Mouse (Mus musculus): Measurements from ENCODE around the gene Plcd1. TPM values are rescaled to one million over a fixed set of nuclear protein-coding genes. Genes with fewer than 3 reads are reported as not detected.

Plcd1 gene
- total RNA-seq, 2 experiments from 2014 or later = 12.5 to 17.1 TPM

DNA sequence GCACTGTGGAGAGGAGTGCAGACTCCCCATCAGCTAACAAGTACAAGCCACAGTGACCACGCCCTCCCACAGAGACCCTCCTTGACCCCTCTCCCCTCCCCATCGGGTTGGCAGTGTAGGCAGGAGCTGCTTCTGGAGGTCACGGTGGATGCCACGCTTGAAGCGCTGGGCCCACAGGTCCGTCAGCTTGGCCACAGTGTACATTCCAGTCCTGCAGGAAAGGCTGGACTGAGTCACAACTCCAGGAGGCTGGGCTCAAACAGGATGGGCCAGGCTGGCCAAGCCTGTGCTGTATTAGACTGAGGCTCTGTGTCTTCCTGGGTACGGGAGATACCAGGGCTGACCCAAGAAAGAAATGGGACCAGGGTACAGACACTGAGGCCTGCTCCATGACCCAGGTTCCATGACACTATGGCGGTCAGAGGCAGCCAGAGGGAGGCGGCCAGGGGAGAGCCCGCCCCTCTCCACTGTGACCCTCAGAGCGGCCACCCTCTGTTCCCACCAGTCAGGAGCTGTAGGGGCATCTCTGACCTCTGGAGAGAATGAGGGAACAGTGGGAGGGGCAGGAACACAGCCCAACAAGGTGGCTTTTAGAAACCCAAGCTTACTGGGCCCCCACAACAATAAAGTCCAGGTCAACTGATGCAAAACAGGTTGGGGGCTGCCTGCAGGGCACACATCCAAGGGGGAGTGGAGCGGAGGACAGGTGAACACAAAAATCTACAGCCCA, 1.6 kb downstream of the Plcd1 start:
- no peak for DNase-seq

DNA sequence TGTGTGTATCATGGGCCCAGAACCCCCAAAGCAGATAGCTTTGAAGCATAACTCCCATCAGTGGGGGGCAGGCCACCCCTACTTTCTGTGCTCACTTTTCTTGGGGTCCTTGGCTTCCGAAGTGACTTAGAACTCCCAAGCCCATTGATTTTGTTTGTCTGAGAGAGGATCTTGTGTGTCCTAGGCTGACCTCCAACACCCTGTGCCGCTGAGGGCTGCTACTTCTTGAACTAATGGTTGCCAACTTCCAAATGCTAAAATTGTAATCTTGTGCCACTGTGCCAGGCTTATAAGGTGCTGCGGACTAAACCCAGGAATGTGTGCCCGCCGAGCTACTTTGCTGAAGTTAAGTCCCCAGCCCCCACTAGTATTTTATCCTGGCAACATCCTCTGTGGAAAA, 2.8 kb downstream of the Plcd1 start:
- no peak for DNase-seq

DNA sequence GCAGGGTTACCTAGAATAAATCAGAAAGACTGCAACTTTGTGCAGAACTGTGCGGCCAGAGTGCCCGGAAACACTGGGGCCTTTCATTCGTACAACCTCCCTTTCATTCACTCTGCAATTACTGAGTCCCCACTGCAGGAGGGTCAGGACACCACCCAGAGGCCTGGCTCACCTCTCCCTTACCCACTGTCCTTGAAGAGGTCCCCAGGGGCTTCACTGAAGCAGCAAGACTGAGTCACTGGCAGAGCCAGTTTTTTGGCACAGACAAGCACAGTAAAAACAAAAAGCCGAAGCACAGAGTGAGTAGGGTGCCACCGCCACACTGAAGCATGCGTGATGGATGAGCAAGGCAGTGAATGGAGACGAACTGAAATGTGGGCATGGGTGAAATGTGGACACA, 3.9 kb downstream of the Plcd1 start:
- no peak for DNase-seq

DNA sequence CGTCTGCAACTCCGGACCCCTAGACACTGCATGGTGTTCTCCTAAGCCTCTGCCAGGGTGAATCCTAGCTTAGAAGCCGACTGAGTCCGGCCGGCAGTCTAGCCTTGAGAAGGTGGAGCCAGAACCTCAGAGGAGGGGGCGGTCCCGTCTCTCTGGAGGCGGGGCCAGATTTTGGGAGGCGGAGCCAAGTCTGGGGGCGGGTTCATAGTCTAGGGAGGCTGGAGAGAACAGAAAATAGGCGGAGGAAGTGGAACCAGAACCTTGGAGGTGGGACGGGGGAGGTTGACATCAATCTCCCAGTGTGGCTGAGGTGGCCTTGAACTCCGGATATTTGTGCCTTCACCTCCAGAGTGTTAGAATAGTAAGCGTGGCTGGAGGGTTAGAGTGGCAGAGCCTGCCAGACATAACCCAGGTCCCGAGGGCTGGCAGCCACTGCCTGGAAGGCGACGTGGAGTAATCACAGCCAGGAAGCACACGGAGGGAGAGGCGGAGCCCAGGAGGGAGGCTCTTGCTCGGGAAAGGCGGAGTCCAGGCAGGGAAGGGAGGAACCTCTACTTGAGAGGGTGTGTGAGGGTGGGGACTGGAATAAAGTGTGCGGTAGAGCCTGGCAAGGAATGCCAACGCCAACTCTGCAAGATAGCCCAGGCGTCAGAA, 5.0 kb downstream of the Plcd1 start:
- DNase-seq = peak; percentile 84

DNA sequence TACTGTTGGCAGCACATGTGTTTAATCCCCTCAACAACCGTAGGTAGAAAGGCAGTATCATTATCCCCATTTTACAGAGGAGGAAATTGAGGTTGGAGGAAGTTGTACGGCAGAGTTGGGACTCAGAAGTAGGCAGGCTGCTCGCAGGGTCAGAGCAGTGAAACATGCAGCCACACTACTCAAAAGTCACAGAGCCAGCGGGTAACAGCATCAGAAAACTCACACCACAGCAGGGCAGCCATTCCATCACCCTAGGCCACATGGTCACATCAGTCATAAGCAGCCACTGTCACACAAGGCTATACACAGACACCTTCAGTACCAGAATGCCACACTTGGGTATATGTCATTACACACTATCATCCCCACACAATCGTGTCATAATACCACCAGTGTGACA, 6.0 kb downstream of the Plcd1 start:
- DNase-seq = no peak

DNA sequence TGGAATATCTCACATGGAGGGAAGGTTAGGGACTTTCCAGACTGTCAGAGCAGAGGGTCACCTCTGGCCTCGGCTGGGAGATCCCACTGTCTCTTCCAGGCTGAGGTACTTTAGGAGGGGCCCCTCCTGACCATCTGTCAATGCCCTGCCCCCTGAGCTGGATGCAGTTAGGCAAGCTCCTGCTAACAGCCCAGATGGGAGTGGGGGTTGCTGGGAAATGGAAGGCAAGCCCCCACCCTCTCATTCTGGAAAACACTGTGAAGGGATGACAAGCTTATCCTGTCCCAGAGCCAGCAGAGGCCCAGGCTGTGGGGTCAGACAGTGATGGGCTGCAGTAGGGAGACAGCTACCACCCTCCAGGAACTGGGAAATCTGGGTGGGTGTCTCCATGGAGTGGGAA, 6.9 kb downstream of the Plcd1 start:
- no peak for DNase-seq

DNA sequence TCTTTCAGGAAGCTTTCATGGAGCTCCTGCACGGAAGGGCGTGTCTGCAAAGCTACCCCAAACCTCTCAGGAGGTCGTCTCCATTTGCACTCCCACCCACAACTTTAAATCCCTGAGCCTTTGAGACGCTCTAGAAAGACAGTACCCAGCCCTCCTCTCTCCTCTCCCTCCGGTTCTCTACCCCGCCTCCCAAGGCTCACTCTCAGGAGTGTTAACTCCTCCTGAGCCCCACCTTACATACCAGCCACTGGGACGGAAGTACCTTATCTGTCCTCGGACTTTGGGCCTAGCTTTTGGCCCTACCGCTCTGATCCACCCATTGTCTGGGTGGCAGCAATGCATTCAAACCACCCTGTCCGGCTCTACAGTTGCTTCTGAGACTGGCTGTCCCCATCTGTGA, 9.3 kb downstream of the Plcd1 start:
- DNase-seq = no peak

DNA sequence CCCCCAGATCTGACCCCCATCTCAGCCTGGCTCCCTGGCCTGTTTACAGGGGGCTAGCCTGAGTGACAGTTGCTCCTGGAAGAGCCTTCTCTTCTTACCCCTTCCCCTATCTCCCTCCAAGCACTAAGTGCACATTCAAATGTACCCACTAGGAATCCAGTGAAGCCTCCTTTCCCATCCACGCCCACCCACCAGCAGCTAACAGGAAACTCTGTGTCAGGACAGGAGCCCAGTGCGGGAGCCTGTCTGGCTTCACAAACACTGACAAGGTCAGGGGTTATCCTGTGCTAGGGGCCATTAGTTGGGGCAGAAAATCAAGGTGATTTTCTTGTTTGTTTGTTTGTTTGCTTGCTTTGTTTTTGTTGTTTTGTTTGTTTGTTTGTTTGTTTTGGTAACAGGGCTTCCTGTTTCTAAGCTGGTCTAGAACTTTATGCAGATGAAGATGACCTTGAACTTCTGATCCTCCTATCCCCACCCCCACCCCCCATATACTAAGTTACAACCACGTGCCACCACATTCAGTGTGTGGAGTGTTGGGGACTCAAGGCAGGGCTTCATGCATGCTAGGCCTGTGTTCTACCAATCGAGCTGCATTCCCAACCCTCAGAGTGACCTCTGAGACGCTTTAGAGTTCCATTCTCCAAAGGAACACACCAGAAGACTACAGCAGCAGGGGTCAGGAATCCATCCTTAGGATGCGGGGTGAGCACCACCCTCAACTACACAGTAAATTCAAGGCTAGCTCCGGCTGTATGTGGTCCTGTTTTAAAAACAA, 10.5 kb downstream of the Plcd1 start:
- no peak for DNase-seq

DNA sequence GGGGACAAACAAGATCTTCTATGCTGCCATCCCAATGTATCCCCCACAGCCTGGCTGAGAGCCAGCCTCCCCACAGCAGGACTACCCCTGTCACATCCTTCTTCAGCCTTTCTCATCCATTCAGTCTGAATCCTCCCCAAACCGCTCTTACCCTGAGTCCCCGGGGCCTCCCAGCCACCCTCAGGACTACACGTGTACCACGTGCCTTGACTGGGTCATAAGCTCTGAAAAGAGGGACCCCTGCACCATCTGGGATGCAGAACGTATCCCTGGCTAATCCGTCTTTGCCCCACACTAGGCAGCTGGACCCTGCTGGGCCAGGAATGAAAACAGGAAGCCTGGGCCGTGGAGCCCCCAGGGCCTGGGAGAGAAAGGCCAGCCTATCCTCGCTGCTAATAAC, 11.3 kb downstream of the Plcd1 start:
- no peak for DNase-seq

DNA sequence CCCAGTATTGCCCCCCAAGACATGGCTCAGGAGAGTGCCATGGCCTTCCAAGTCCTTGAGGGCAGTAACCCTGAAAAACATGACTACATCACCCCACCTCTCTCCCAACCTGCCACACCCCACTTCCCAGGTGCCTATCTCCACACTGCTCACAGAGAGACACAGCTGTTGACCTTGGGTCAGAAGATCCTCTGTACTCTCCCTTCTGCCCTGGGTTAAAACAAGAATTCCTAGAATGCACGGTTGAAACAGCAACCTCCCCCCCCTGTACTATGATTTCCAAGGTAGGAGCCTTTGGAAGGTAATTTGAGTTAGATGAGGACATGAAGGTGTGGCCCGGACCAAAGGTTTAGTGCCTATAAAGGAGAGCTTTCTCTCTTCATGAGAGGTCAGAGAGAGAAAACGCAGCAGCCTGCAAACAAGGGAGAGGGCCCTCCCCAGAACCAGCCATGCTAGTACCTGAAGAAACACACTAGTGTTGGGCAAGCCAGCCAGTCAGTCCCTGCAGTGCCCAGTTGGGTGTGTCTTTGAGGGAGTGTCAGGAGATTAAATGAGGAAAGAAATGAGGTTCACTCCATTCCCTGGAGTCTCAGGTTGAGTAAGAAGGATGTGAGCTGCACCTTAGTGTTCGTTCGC, 13.1 kb downstream of the Plcd1 start:
- DNase-seq = no peak

DNA sequence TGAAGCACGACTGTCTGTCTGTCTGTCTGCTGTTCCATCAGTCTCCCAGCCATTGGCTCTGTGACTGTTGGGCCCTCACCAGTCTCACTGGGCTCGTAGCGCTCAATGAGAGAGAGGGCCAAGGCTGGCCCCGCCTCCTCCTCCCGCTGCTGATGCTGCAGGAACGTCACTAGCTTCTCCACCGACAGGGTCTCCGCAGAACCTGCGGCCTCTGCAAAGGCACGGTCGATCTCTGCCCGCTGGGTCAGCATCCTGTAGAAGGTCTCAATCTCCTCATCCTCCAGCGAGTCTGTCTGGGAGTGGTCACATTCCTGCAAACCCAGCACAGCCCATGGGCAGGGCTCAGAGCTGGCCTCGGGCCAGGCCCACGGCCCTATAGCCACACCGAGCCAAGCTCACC, 17.6 kb downstream of the Plcd1 start:
- no peak for DNase-seq

DNA sequence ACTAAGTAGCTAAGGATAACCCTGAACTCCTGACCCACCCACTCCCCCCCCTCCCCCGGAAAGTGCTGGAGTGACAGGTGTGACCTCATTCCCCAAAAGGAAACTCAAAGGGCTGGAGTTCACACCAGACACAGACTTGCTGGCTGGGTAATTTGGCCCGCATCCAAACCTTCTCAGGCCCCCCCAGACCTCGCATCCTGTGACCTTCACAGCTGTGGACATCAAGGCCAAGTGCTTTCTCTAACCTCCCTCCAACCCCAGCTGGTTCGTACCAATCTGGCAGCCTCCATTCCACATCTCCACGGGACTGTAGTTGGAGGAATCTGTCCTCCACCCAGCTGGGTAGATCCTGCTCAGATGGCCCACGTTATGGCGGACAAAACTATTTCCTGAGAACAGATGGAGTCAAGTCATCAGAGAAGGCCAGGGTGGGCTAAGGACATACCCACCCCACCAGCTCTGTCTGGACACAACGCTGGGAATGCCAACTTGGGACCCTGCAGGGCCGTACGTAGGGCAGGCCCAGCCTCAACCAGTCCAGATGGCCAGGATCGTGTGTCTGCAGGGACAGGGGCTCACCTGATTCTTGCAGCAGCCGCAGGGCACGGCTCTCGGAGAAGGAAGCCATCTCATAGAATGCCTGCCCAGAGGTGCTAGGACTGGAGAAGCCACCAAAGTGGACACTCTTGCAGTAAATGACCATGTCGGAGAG, 20.0 kb downstream of the Plcd1 start:
- DNase-seq = no peak

DNA sequence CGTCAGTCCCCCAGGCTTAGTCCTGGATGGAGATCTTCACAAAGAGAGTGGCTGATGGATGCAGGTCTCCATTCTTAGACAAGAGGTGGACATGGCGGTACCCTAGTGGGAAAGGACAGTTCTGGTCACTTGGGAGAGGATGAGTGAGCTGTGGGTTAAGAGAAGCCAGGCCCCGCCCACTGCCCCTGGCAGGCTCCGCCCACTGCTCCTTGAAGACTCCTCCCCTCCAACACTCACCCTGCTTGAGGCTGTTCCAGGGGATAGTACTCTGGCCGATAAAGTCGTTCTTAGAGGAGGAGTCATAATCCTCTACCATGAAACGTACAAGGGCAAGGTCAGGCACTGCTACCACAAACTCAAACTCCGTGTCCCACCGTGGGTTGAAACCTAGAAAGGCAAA, 21.5 kb downstream of the Plcd1 start:
- no peak for DNase-seq

DNA sequence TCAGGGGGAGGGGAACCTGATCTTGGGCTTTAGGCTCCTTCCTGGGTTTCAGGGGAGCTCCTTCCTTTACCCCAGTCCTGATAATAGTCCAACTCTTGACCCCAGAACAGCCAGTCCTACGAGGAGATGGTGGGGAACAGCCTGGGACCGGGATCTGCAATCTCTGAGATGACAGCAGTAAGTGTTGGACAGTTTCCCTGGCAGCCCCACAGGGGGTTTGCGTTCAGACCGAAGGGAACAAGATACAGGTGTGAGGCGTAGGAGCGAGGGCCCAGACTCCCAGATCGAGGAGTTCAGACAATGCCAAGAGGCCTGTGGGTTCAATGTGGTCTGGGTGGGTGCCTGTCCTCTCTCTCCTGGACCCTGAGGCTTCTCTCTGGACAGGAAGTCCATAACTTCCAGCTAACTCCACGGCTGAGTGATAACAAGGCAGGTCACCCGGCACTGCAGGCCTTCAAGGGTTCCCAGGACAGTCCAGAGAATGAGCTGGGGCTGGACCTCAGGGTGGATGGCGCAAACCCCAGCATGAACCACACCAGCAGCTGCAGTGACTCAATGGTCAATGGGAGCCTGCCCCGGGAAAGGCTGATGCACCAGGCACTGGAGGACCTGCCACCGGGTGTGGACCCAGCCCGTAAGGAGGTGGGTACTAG, 23.0 kb downstream of the Plcd1 start:
- DNase-seq = no peak

DNA sequence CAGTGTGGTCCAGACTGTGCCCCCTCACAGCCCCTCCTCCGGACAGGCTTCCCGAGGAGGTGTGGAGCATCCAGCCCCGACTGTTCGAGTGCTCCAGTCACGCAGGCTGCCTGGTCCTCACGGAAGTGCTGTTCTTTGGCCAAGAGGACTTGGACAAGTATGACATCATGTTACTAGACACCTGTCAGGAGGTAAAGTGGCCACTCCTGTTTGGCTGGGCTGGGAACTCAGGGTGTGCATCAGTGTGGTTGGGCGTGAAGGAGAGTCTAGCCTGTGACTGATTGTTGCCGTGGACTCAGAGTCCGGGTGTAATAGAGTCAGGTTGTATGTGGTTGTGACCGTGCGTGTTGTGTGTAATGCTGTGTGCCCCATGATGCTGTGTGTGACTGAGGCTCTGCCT, 25.0 kb downstream of the Plcd1 start:
- no peak for DNase-seq

DNA sequence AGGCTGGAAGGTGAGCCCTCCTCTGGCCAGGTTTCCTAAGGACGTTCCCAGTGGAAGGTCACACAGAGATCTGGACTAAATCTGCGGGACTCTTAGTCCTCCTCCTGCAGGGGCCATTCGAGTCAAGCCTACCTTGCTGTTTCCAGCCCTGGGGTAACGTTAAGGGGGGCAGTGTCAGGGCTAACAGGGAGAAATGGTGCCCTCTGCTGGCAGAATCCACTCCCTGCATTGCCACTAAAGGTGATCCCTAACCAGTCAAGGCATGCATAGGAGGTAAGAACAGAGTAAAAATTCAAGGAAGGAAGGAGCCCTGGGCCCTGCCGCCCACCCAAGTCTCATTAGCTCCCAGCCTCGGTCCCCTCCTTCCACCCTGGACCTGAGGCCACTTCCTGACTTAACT, 25.7 kb downstream of the Plcd1 start:
- DNase-seq = peak; percentile 86

DNA sequence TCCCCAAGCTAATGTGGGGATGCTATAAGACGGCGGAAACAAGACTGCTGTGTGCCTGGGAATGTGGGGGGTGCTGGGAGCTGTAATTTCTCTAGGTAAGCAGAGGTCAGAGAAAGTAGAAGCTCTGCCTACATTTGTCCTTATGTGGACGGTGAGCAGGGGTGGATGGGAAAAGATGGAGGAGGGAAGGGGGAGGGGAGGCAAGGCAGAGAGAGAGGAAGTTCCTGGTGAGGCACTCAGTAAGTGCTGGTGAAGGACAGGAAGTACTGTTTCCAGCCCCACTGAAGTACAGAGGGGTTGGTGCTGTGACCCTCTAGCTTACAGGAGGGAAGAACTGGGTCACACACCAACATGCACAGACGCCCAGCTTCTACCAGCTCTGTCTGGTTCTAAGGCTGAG, 29.0 kb downstream of the Plcd1 start:
- DNase-seq = no peak

DNA sequence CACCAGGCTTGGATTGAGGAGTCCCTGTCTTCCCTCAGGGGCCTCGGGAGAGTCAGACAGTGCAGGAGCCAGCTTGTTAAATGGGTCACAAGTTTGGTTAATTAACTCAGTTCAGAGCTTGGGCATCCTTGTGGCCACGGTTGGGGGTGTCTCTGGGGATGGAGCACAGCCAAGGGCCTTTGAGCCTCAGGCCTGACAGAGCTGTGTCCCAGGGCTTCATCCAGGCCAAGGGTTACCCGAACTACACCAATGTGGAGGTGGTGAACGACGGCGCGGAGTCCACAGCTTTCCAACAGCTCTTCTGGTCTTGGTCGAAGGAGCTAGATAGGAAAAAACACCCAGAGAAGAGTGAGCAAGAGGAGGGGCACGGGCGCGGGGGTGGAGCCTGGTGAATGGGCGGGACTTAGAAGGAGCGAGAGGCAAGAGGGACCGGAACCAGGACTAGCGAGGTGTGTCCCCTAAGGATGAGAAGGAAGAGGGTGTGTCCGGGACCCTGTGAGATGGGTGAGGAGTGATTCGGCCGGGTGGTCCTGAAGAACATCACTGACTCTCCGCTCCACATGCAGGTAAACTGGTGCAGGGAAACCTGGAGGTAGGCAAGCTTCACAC, 30.2 kb downstream of the Plcd1 start:
- DNase-seq = no peak

DNA sequence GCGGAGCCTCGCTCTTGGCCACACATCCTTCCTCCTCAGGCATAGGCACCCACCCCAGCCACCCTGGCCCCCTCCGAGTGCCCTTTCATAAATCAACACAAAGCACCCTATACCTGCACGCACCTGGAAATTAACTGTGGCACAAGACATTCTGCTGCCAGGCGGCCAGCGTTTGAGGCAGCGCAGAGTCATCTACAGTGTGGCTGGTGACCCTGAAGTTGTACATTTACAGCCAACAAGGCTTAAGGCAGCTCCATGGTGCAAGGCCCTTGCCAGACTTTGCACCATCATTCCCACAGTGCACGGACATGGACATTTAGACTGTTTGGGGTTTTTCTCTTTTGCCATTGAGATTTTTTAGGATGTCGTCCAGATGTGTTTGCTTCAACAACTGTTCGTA, 32.6 kb downstream of the Plcd1 start:
- no peak for DNase-seq

DNA sequence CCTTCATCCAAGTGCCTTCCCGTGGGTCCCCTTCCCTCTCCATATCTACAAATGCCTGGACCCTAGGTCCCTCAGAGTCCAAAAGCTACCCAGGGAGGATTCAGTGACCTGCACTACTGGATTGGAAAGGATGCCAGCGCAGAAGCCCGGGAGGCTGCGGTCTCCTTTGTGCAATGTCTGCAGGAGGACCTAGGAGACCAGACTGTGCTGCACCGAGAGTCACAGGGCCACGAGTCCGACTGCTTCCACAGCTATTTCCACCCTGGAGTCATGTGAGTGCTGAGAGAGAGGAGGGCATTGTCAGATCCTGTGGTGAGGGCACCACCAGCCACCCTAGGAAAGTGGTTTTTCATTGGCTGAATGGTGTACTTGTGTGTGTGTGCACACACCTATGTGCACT, 35.1 kb downstream of the Plcd1 start:
- DNase-seq = no peak

DNA sequence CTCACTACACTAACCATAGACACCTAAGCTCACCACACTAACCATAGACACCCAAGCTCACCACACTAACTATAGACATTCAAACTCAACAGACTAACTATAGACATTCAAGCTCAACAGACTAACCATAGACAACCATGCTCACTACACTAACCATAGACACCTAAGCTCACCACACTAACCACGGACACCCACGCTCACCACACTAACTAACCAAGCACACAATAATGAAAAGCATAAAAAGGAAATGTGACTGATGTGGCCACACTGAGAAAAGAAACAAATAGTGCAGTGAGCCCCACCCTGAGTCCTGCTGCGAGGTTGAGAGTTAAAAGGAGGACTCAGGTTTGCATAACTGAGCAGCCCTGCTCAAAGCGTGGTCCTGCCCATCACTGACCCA, 38.0 kb downstream of the Plcd1 start:
- no peak for DNase-seq

All from gastrocnemius, postnatal 10 days (tissue).